Mouse (Mus musculus) testis, adult 2 months (tissue): ENCODE results near the gene Baiap2l2.

Experiments used
- CTCF ChIP-seq: fragments of 200-500 bp; IDR thresholded peaks from 2 replicates; pipeline ENCODE4 v1.5.1; 2012; ENCODE audit warnings: low read depth, mild to moderate bottlenecking, inconsistent platforms, low read length, moderate library complexity; ENCODE audit not compliant: control insufficient read depth, insufficient read depth, insufficient replicate concordance
- POLR2A ChIP-seq: fragments of 200-500 bp; IDR thresholded peaks from 2 replicates; pipeline ENCODE4 v1.6.1; 2012; ENCODE audit warnings: low read depth, mild to moderate bottlenecking, inconsistent platforms, low read length, moderate library complexity; ENCODE audit not compliant: control insufficient read depth

DNA sequence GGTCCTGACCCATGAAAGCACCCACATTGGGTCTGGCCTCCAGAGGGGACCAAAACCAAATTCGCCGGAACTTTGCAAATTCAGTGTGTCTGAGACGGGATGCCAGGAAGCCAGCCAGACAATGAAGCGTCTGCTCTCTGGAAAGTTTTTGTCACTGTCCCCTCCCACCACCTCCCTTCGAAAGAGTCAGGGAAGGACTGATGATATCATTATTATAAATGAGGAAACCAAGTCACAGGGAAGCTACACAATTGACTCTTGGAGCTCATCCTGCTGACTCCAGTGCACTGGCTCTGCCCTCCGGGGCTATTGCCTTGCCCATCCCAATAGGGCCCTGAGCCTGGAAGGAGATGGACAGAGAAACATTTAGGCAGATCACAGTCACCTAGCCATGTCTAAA is 71.7 kb downstream of the Baiap2l2 start:
- TF ChIP-seq CTCF (no peak), POLR2A (no peak)
